Mouse (Mus musculus) cortical plate, adult 2 months (tissue): ENCODE measurements around the gene Efnb1.

Source experiments
- CTCF ChIP-seq: fragments of 200-500 bp; IDR thresholded peaks from 2 replicates; pipeline ENCODE4 v1.5.1; 2011; ENCODE audit warnings: mild to moderate bottlenecking, control low read depth, low read length; ENCODE audit not compliant: insufficient read depth; ENCODE audit errors: extremely low read depth
- POLR2A ChIP-seq: fragments of 200-500 bp; IDR thresholded peaks from 2 replicates; pipeline ENCODE4 v1.6.1; 2011; ENCODE audit warnings: mild to moderate bottlenecking, low read length, control low read depth; ENCODE audit not compliant: insufficient read depth; ENCODE audit errors: extremely low read depth

DNA sequence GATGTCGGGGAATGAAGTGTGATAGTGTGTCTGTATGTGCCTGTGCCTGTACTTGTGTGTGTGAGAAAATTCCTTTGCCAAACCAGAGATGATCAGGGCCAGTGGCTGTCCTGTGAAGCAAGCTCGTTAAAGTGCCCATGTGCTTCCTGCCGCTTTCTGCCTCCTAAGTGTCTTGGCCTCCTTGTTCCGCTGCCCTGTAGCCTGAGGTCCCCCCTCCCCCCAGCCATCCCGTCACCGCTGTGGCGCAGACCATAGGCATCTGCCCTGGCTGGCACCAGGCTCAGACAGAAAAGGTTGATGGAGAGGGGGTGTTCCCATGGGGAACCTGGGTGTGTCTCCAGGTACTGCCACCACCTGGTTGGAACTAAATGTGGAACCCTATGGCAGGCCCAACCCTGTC, 13.1 kb downstream of the Efnb1 start:
- TF ChIP-seq POLR2A (no peak), CTCF (no peak)
